Mouse (Mus musculus): ENCODE results near the gene Thrsp. TPM values are rescaled to one million over a fixed set of nuclear protein-coding genes. Genes with fewer than 3 reads are reported as not detected.

Thrsp gene
- polyA plus RNA-seq, 1 experiment: 93.2 TPM

- H3K4me3 ChIP-seq (replicated peaks; ENCODE audit: insufficient read depth, low read depth, low read length): no peak overlapping the region
- H3K4me1 ChIP-seq (ENCODE audit: control insufficient read depth, insufficient read depth, low read length): peaks cover 32% of the 10 kb centered on the region
- H3K27ac ChIP-seq (ENCODE audit: insufficient read depth, low read length): no peak overlapping the region
- DNase-seq: peak; percentile 86 to 92
- WGBS: 9% methylated on average over 12 of the region's 12 CpGs
- no peaks in the 10 kb centered on the region for H3K27me3 ChIP-seq (ENCODE audit: control insufficient read depth, insufficient read depth, low read length)
- peak; percentile 86 for TF ChIP-seq CTCF (IDR thresholded peaks at IDR 0.05; ENCODE audit: borderline replicate concordance, insufficient read depth, low read depth, low read length)
- no peak for TF ChIP-seq POLR2A (IDR thresholded peaks at IDR 0.05; ENCODE audit: borderline replicate concordance, insufficient read depth, low read length)
Measured at GRCm38 (mm10) chr7:97424621-97425245, 7.2 kb upstream of the Thrsp start.

GRCm38 (mm10) chr7:97423754-97424153 is 6.2 kb upstream of the Thrsp start:
- no peaks in the 10 kb centered on the region for H3K27me3 ChIP-seq (ENCODE audit: control insufficient read depth, insufficient read depth, low read length)
- H3K27ac ChIP-seq (ENCODE audit: insufficient read depth, low read length): no peak overlapping the region
- no peak for TF ChIP-seq CTCF (IDR thresholded peaks at IDR 0.05; ENCODE audit: borderline replicate concordance, insufficient read depth, low read depth, low read length)
- TF ChIP-seq POLR2A (IDR thresholded peaks at IDR 0.05; ENCODE audit: borderline replicate concordance, insufficient read depth, low read length): no peak
- DNase-seq: no peak
- peaks cover 37% of the 10 kb centered on the region for H3K4me1 ChIP-seq (ENCODE audit: control insufficient read depth, insufficient read depth, low read length)
- H3K4me3 ChIP-seq (replicated peaks; ENCODE audit: insufficient read depth, low read depth, low read length): no peak overlapping the region
- 72% methylated on average over 5 of the region's 5 CpGs for WGBS

GRCm38 (mm10) chr7:97420958-97421651 is 3.6 kb upstream of the Thrsp start:
- peak overlapping the region; percentile 71 for H3K27ac ChIP-seq (ENCODE audit: insufficient read depth, low read length)
- TF ChIP-seq POLR2A (IDR thresholded peaks at IDR 0.05; ENCODE audit: borderline replicate concordance, insufficient read depth, low read length): no peak
- no peak for TF ChIP-seq CTCF (IDR thresholded peaks at IDR 0.05; ENCODE audit: borderline replicate concordance, insufficient read depth, low read depth, low read length)
- 17% methylated on average over 8 of the region's 8 CpGs for WGBS
- peaks cover 28% of the 10 kb centered on the region for H3K4me1 ChIP-seq (ENCODE audit: control insufficient read depth, insufficient read depth, low read length)
- H3K4me3 ChIP-seq (replicated peaks; ENCODE audit: insufficient read depth, low read depth, low read length): no peak overlapping the region
- H3K27me3 ChIP-seq (ENCODE audit: control insufficient read depth, insufficient read depth, low read length): no peaks in the 10 kb centered on the region
- DNase-seq: peak; percentile 72 to 83

GRCm38 (mm10) chr7:97420406-97420805 is 2.9 kb upstream of the Thrsp start:
- no peaks in the 10 kb centered on the region for H3K27me3 ChIP-seq (ENCODE audit: control insufficient read depth, insufficient read depth, low read length)
- H3K4me1 ChIP-seq (ENCODE audit: control insufficient read depth, insufficient read depth, low read length): peaks cover 31% of the 10 kb centered on the region
- H3K4me3 ChIP-seq (replicated peaks; ENCODE audit: insufficient read depth, low read depth, low read length): no peak overlapping the region
- WGBS: 67% methylated on average over 1 of the region's 1 CpGs
- no peak for DNase-seq
- H3K27ac ChIP-seq (ENCODE audit: insufficient read depth, low read length): peak overlapping the region; percentile 71; the same call in 1 of the 2 replicates
- TF ChIP-seq POLR2A (IDR thresholded peaks at IDR 0.05; ENCODE audit: borderline replicate concordance, insufficient read depth, low read length) (no peak), CTCF (IDR thresholded peaks at IDR 0.05; ENCODE audit: borderline replicate concordance, insufficient read depth, low read depth, low read length) (no peak)

GRCm38 (mm10) chr7:97419163-97419562 is 1.6 kb upstream of the Thrsp start:
- Histone ChIP-seq H3K4me3 (replicated peaks; ENCODE audit: insufficient read depth, low read depth, low read length) (no peak overlapping the region), H3K27me3 (ENCODE audit: control insufficient read depth, insufficient read depth, low read length) (no peaks in the 10 kb centered on the region), H3K27ac (ENCODE audit: insufficient read depth, low read length) (no peak overlapping the region), H3K4me1 (ENCODE audit: control insufficient read depth, insufficient read depth, low read length) (peaks cover 30% of the 10 kb centered on the region)
- 86% methylated on average over 5 of the region's 5 CpGs for whole genome bisulfite sequencing
- no peak for DNase-seq
- no peak for TF ChIP-seq POLR2A (IDR thresholded peaks at IDR 0.05; ENCODE audit: borderline replicate concordance, insufficient read depth, low read length)

- WGBS: 42% methylated on average over 5 of the region's 5 CpGs
- Histone ChIP-seq H3K27me3 (ENCODE audit: control insufficient read depth, insufficient read depth, low read length) (no peaks in the 10 kb centered on the region), H3K4me1 (ENCODE audit: control insufficient read depth, insufficient read depth, low read length) (peaks cover 30% of the 10 kb centered on the region), H3K4me3 (replicated peaks; ENCODE audit: insufficient read depth, low read depth, low read length) (no peak overlapping the region), H3K27ac (ENCODE audit: insufficient read depth, low read length) (no peak overlapping the region)
- TF ChIP-seq CTCF (IDR thresholded peaks at IDR 0.05; ENCODE audit: borderline replicate concordance, insufficient read depth, low read depth, low read length) (no peak), POLR2A (IDR thresholded peaks at IDR 0.05; ENCODE audit: borderline replicate concordance, insufficient read depth, low read length) (no peak)
- DNase-seq: peak in 1 of 2 experiments; percentile 43
Measured at GRCm38 (mm10) chr7:97418717-97419116, 1.2 kb upstream of the Thrsp start.

- peak; percentile 41 to 48 for DNase-seq
- TF ChIP-seq CTCF (IDR thresholded peaks at IDR 0.05; ENCODE audit: borderline replicate concordance, insufficient read depth, low read depth, low read length): no peak
- TF ChIP-seq POLR2A (IDR thresholded peaks at IDR 0.05; ENCODE audit: borderline replicate concordance, insufficient read depth, low read length): no peak
- Histone ChIP-seq H3K27ac (ENCODE audit: insufficient read depth, low read length) (peak overlapping the region; percentile 81), H3K27me3 (ENCODE audit: control insufficient read depth, insufficient read depth, low read length) (no peaks in the 10 kb centered on the region), H3K4me1 (ENCODE audit: control insufficient read depth, insufficient read depth, low read length) (peaks cover 33% of the 10 kb centered on the region), H3K4me3 (replicated peaks; ENCODE audit: insufficient read depth, low read depth, low read length) (peak overlapping the region; percentile 62)
- WGBS: 11% methylated on average over 4 of the region's 4 CpGs
Measured at GRCm38 (mm10) chr7:97416473-97416872, 1.1 kb downstream of the Thrsp start.
